Mouse (Mus musculus) kidney, adult 11 months (tissue): ENCODE measurements at regions not wholly inside any gene's neighbourhood (a gene's known extent, or its start where the extent isn't known, plus 50 kb on each side); places are given as distances from the start of the nearest gene placed in this dataset.

Source experiments
- DNase-seq: peaks from one replicate; pipeline ENCODE4 v3.0.0; 2022

DNA sequence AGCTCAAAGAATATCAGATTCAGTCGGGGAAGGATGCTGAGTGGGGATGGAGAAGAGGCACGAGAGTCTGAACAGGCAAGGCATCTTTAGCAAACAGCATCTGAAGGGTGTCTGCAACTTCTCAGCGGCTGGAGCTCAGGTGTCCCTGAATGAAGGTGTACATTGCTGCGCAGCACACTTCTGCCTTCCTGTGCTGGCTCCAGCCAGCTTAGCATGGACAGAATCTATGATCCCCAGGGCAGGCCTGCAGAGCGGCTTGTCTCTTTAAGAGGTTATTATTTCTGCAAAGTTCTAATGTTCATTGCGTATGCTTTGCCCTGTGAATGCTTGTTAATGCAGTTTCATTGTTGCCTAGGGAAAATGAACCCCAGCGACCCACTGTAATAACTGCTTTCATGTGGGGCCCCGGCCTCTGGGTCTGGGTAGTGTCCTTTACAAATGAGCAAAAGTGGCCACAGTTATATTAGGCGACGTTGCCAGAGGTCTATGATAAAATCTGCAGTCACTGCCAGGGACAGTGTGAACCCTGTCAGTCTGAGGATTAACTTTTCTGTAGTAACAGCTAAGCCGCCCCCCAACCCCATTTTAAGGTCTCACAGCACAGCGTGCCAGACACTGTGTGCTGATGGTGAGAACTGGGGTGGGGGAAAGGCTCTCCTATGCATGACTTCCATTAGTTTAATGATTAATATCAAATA is 88.3 kb upstream of the Bmper start:
- DNase-seq: no peak

DNA sequence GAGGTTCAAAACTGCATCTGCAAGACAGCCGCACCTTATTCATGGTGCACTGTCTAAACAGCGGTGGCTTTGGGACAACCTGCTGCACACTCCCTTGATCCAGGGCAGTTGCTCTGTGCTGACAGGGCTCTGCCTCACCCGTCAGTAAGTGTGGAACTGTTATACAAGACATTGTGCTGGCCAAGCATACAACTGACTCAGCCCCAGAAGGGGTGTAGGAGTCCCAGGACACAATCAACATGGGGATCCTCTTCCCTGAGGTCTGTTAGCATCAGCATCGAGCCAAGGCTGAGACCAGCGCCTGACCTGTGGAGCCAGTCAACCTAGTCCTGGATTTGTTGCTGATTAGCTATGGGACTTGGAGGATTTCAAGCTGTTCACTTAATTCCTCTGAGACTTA is 86.4 kb upstream of the Bmper start:
- DNase-seq: no peak

DNA sequence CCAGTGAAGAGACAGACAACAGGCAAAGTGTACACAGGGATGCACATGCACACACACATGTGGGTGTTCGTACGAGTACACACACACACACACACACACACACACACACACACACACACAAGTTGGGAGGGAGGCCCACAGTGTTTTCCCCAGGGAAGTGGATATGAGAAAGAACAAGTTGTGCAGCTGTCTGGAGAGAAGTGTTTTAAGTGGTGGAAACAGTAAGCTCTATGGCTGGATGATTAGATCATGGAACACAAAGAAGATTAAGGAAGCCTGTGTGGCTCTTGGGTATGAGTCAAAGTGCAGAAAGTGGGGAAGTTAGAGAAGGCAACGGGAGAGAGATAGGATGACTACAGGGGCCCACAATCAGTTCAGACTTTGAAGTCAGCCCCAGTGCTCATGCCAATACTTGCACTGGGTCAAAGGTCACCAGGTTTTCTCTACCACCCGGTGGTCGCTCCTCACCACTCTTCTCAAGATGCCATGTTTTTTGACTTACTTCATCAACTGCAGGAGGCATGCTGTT is 85.1 kb upstream of the Bmper start:
- no peak for DNase-seq

DNA sequence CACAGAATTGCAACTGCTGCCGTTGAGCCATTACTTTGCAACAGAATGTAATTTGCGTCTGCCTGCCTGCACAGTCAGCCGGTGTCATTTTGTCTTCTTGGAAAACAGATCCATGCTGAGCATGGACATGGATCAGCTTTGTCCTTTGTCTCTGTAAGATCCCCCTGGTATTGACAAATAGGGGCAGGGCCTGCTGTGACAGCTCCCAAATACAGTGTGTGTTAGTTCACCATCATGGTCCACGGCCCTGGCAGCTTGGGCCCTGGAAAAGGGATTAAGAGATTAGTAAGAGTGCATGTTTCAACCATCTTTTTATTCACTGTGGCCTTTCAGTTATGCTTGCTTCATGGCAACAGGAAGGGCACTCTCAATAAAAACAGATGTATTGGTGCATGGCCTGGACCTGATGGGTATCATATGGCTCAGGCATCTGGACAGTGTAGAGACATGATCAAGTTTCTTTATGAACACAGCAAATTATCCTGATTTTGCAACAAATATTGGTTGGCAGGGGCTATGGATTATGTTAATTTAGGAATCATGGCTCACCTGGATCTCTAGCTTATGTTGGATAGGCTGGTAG is 83.2 kb upstream of the Bmper start:
- no peak for DNase-seq

DNA sequence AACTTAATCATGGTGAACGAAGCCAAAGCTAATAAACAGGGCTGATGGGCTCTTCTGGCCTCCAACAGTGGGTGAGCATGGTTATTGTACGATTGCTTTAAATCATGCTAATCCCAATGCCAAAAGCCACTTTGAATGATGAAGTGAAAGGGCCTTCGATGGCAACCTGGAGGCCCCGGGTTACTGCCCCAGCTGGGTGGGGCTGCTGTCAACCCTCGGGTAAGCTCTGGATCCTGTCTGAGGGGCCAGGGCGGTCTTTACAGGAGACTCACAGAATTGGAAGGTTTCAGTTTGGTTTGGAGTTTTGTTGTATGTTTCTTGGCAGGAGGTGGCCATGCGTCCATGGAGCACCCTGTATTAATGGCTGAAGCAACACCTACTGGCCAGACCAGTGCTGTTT is 78.6 kb upstream of the Bmper start:
- DNase-seq: no peak

DNA sequence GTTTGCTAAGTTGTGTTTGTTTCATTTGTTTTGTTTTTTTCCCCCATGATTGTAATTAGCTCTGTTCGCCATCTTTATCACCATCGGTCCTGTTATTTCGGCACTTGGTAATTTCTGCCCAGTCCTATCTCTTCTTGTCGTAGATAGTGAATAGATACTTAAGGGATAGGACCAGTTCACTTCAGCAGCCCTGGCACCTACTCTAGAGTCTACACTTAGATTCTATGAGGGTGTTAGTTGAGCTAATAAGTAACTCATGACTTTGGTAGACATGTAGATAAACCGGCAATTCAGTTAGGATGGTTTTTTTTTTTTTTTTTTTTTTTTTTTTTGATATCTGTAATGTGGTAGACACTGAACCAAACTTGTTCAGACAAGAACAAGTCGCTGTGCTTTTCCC is 72.5 kb upstream of the Bmper start:
- DNase-seq: no peak

DNA sequence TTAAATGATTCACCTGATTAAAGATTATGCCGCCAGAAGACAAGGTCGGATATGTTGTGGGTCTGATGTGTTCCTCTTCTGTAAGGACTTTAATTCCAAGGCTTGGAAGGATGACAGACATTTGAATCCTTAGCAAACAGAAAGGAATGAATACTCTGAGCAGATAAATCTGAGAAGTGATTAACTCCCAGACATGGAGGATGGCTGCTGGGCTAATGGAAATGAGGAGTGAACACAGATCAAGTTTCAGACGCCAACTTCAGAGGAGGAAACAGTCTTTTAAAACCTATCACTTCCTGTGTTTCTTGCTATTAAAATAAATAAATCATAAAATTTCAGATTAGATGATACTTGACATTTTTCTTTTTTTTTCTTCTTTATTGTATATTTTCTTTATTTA is 72.0 kb upstream of the Bmper start:
- DNase-seq: no peak

DNA sequence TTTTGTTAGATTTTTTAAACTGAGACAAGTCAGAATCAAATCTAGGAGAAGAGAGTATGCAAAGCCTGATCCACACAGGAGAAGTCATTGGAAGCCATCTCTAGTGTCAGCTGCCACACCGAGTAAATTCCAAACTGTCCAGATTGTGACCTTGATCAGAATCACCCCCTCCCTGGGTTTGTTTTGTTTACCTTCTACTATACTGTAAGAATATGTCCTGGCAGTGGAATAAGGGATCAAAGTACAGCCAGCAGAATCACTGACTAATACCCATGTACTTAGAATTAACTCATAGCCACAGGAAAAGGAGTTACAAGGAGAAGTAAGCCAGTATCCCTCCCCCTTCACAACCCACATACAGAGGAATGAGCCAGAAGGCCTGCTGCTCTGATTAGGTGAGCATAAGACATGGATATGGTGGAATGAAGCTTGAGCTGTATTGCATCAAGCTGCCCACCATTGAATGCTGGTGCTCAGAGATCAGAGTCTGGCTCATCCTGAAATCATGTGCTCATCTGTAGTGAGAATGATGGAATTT is 70.9 kb upstream of the Bmper start:
- no peak for DNase-seq

DNA sequence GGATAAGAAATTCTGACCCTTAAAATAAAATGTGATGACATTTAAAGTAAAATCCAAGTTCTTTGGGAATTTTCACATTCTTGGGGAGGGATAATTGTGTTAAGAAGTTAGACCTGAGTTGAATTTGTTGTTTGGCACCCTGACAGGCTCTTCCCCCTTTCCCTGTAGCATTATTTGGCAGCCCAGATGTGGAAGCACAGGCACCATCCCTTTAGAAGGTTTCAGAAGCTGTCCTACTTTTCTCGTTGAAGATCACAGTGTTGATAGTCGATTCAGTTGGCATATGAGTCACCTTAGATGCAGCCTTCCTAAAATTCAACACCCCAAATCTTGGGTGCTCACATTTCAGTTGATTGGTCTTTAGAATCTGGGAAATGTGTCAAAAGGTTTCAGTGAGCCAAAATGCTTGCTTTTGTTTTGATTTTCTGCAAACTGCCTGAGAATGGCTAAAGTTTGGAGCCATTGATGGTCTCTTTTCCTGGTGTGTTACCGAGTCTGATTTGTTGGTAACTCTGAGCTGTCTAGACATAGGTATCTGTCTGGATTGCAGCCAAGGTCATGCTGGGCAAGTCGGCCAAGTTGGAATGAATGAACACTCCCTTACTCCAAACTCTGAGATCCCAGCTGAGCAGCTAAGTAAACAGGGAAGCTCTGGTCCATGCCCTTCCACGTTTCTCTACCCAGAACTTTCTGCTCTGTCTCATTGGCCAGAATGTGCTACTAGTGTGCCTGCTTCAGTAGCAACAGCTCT is 65.9 kb upstream of the Bmper start:
- no peak for DNase-seq

DNA sequence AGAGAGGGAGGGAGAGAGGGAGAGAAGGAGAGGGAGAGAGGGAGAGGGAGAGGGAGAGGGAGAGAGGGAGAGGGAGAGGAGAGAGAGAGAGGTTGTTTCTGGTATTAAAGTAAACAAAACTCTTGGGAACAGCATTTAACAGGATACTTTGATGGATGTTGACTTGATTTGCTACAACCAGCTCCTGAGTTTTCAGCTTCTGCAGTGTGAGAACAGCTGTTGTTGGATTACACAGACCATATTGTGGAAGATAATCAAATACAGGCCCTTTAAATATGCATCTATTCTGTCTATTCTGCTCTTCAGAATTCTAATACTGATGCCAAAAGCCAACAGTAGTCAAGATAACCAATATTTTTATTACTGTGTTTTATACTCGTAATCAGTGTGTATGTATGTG is 64.4 kb upstream of the Bmper start:
- DNase-seq: no peak

DNA sequence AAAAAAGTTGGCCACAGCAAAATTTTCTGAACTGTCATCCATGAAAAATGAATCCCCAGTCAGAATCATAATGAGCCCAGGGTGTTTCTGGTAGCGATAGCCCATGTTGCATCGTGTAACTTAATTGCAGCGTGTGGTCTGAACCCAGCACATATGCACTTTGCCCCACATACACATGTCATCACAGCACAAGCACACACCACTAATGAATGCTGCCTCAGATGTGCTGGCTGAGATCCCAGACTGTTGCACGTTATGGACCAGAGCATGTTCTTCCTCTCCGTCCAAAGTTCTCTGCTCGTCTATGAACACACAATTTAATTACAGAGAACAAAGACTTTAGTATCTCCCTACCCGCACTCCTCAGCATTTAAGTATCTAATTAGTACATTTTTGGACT is 61.5 kb upstream of the Bmper start:
- DNase-seq: no peak

DNA sequence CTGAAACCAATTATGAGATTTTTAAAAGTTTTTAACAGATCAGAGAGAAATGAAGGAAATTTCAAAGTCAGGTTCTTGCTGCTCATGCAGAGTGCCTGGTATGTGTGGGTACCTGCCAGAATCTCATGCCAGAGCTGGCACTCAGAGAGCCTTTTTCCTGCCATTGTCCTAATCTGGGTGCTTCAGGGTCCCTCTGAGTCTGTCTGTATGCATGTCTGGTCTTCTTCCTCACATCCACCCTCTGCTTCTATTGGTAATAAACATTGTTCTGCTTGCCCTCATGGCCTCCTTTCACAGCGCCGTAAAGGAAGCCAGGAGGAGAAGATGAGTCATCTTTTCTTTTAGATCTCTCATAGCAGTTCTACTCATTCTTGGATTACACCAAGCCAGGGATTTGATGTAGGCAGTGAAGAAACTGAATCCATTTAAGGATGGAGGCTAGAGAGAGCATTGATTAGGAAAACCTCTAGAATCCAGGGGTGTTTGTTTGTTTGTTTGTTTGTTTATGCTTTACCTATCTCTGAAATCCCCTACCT is 55.8 kb upstream of the Bmper start:
- DNase-seq: no peak

DNA sequence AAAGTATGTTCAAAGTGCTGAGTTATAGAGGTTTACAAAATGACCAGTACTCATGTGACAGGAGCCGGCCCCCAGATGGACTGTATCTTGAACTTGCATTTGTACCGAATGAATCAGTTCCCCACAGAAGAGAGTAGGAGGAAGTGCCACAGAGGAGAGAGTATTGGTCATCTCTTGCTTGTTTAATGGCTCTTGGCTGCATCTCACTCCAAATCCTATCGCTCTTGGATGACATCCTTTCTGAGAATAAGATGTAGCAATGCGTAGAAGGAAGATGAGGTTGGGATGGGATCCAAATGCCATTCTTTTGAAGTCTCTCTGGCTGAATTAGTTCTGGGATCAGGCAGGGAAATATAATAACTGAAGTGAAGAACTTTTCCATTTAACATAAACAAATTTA is 55.2 kb upstream of the Bmper start:
- no peak for DNase-seq

DNA sequence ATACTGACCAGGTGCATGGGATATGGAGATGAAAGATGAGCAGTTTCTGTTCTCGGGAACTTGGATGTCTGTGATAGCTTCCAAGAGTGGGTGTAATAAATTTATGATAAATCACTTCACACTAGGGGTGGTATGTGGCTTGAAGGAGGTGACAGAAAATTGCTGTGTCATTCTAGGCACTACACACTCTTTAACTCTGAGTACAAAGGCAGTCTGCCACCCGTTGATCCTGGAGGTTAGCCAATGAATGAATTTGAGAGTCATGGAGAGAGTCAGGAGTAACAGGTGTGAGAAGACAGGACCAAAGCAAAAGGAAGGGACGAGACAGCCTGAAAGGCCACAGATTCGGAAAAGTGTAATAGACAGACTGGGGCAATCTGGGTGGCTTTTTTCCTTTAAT is 54.7 kb upstream of the Bmper start:
- DNase-seq: no peak

DNA sequence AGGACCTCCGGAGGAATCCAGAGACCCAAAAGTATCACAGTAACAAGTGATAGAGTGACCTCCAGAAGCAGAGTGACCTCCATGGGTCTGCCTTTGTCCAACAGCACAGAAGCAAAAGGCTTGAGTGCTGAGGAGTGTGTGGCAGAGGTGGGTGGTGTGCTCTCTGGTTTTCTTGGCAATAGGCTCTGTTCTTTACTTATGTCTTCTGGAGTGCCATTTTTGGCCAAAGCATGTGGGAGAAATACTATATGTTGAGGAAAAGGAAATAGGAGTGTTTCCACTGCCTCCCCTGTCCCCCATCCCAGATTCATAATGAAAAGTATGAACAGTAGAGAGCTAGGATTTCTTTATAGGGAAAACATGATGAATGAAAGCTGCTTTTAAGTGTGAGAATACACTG is 51.5 kb upstream of the Bmper start:
- DNase-seq: no peak
